14 mouse cellular contexts compared by ENCODE assay signal in genomic region chr2:32037279-32037858, GRCm38 (mm10). TPM values are rescaled to one million over a fixed set of nuclear protein-coding genes. Genes with fewer than 3 reads are reported as not detected.
DNase-seq lines count a peak whose midpoint lies in the region; ATAC-seq and TF ChIP-seq lines count a peak whose summit lies in the region.
"Had no signal": no experiment of that assay in that cellular context is flagged by ENCODE, and none has a peak within 500 bp of the region (broad histone marks: within the 10 kb centered on the region; RNA-seq: fewer than 3 reads in every experiment).

No protein-coding gene starts in this region.

- ATAC-seq in liver, embryonic 13.5 days (ENCODE audit: low read depth), result no peak
- ATAC-seq in liver, embryonic 12.5 days, result no peak
- no peak for ATAC-seq in granulocyte monocyte progenitor cell, adult 5-6 weeks (replicated peaks; ENCODE audit: poor library complexity, severe bottlenecking)
- no peak for ATAC-seq in forebrain, postnatal 0 days
- ATAC-seq: forebrain, embryonic 16.5 days had no signal

- peak overlapping the region; percentile 59 for H3K27ac ChIP-seq in heart, embryonic 10.5 days
- peak overlapping the region; percentile 21 for H3K27ac ChIP-seq in liver, embryonic 13.5 days
- no peak overlapping the region for H3K27ac ChIP-seq in liver, embryonic 12.5 days
- H3K27ac ChIP-seq in forebrain, postnatal 0 days (ENCODE audit: low read depth, low read length), result no peak overlapping the region
- H3K27ac ChIP-seq: embryonic facial prominence, embryonic 12.5 days; hindbrain, embryonic 10.5 days had no signal

- DNase-seq in heart, embryonic 10.5 days (ENCODE audit: low spot score), result no peak
- DNase-seq in heart, postnatal 25 days (ENCODE audit: low spot score), result no peak
- DNase-seq in liver, embryonic 13.5 days, result no peak
- DNase-seq in 416B (ENCODE audit: low read depth), result peak; percentile 17
- DNase-seq in induced T-regulatory cell, adult 2 months (ENCODE audit: low read depth), result peak; percentile 76
- DNase-seq in forebrain, postnatal 0 days, result no peak
- DNase-seq: adrenal gland, postnatal 36 days; cerebellum, adult 8-10 months; kidney, postnatal 14 days had no signal

- no peak overlapping the region for H3K4me3 ChIP-seq in heart, embryonic 10.5 days
- H3K4me3 ChIP-seq in liver, embryonic 13.5 days (replicated peaks), result no peak overlapping the region
- H3K4me3 ChIP-seq in liver, embryonic 12.5 days, result no peak overlapping the region
- no peak overlapping the region for H3K4me3 ChIP-seq in forebrain, postnatal 0 days (ENCODE audit: low read depth, low read length)
- H3K4me3 ChIP-seq: embryonic facial prominence, embryonic 12.5 days; hindbrain, embryonic 10.5 days had no signal

- WGBS in heart, embryonic 10.5 days, result 65% methylated on average over 6 of the region's 6 CpGs
- WGBS in liver, embryonic 13.5 days (ENCODE audit: insufficient replicate concordance), result 51% methylated on average over 6 of the region's 6 CpGs
- 51% methylated on average over 6 of the region's 6 CpGs for WGBS in liver, embryonic 12.5 days (ENCODE audit: insufficient replicate concordance)
- 89% methylated on average over 6 of the region's 6 CpGs for WGBS in forebrain, postnatal 0 days

- H3K36me3 ChIP-seq in heart, embryonic 10.5 days, result peaks cover 91% of the 10 kb centered on the region
- H3K36me3 ChIP-seq in liver, embryonic 13.5 days, result peaks cover 88% of the 10 kb centered on the region
- H3K36me3 ChIP-seq in liver, embryonic 12.5 days, result peaks cover 94% of the 10 kb centered on the region
- H3K36me3 ChIP-seq in forebrain, postnatal 0 days (ENCODE audit: insufficient read depth), result peaks cover 76% of the 10 kb centered on the region

- H3K4me1 ChIP-seq in heart, embryonic 10.5 days, result peaks cover 14% of the 10 kb centered on the region; the same call in 1 of the 2 replicates
- H3K4me1 ChIP-seq in liver, embryonic 13.5 days (replicated peaks), result peaks cover 6% of the 10 kb centered on the region; the same call in 1 of the 2 replicates
- H3K4me1 ChIP-seq in liver, embryonic 12.5 days, result no peaks in the 10 kb centered on the region
- no peaks in the 10 kb centered on the region for H3K4me1 ChIP-seq in forebrain, postnatal 0 days (ENCODE audit: insufficient read depth)
- H3K4me1 ChIP-seq: embryonic facial prominence, embryonic 12.5 days; hindbrain, embryonic 10.5 days had no signal

- TF ChIP-seq CTCF in forebrain, postnatal 0 days (IDR thresholded peaks at IDR 0.05; ENCODE audit: low read depth), result no peak

- no peaks in the 10 kb centered on the region for H3K9me3 ChIP-seq in heart, embryonic 10.5 days
- H3K9me3 ChIP-seq in liver, embryonic 13.5 days (replicated peaks), result no peaks in the 10 kb centered on the region
- H3K9me3 ChIP-seq in liver, embryonic 12.5 days (replicated peaks), result no peaks in the 10 kb centered on the region
- H3K9me3 ChIP-seq in forebrain, postnatal 0 days (ENCODE audit: low read length), result no peaks in the 10 kb centered on the region
- H3K9me3 ChIP-seq: embryonic facial prominence, embryonic 12.5 days; hindbrain, embryonic 10.5 days had no signal

- no peak overlapping the region for H3K4me2 ChIP-seq in liver, embryonic 13.5 days
- H3K4me2 ChIP-seq in liver, embryonic 12.5 days, result no peak overlapping the region
- no peak overlapping the region for H3K4me2 ChIP-seq in forebrain, postnatal 0 days (ENCODE audit: low read depth)
- H3K4me2 ChIP-seq: embryonic facial prominence, embryonic 12.5 days had no signal

- H3K27me3 ChIP-seq in heart, embryonic 10.5 days (ENCODE audit: insufficient read depth, poor library complexity, severe bottlenecking), result no peaks in the 10 kb centered on the region
- no peaks in the 10 kb centered on the region for H3K27me3 ChIP-seq in liver, embryonic 13.5 days
- no peaks in the 10 kb centered on the region for H3K27me3 ChIP-seq in liver, embryonic 12.5 days (replicated peaks)
- H3K27me3 ChIP-seq in forebrain, postnatal 0 days (ENCODE audit: insufficient read depth, low read length), result no peaks in the 10 kb centered on the region
- H3K27me3 ChIP-seq: embryonic facial prominence, embryonic 12.5 days had no signal

- H3K9ac ChIP-seq in liver, embryonic 13.5 days, result no peak overlapping the region
- no peak overlapping the region for H3K9ac ChIP-seq in liver, embryonic 12.5 days
- H3K9ac ChIP-seq in forebrain, postnatal 0 days, result no peak overlapping the region
- H3K9ac ChIP-seq: embryonic facial prominence, embryonic 12.5 days had no signal

- intact Hi-C loops in heart, postnatal 25 days (cut with DNase I), result no loop called here

RNA-seq across cellular contexts. Expression of gene Fam78a, which starts 47.3 kb away (rescaled TPM):
- 37.7 and 60.1 TPM in 2 replicates for polyA plus RNA-seq in heart, embryonic 10.5 days (2016; fragmentation: Nextera tagmentation; extraction: Ambion mirVana)
- total RNA-seq in heart, postnatal 25 days (2021), result 10 to 100 TPM; 20.0 TPM
- polyA plus RNA-seq in liver, embryonic 13.5 days (2015; fragmentation: Nextera tagmentation; extraction: Ambion mirVana), result 10.6 and 13.0 TPM in 2 replicates
- 22.4 and 22.6 TPM in 2 replicates for polyA plus RNA-seq in liver, embryonic 12.5 days (2016; fragmentation: Nextera tagmentation; extraction: Ambion mirVana)
- total RNA-seq in granulocyte monocyte progenitor cell, adult 5-6 weeks (2014; fragmentation: Nextera tagmentation), result 10.9 and 11.9 TPM in 2 replicates
- 6.5 and 8.6 TPM in 2 replicates for total RNA-seq in granulocyte monocyte progenitor cell, adult 5-6 weeks (2017)
- 0.38 and 0.62 TPM in 2 replicates for total RNA-seq in forebrain, postnatal 0 days (2014; rRNA removed)
- 0.38 and 0.39 TPM in 2 replicates for polyA plus RNA-seq in forebrain, postnatal 0 days (2015; fragmentation: Nextera tagmentation; extraction: Ambion mirVana)

RNA-seq across cellular contexts. Expression of gene Plpp7, which starts 58.0 kb away (rescaled TPM):
- 10.9 and 12.9 TPM in 2 replicates for polyA plus RNA-seq in heart, embryonic 10.5 days (2016; fragmentation: Nextera tagmentation; extraction: Ambion mirVana)
- total RNA-seq in heart, postnatal 25 days (2021), result 10 to 100 TPM; 31.8 to 33.7 TPM
- 2.0 and 2.2 TPM in 2 replicates for polyA plus RNA-seq in liver, embryonic 13.5 days (2015; fragmentation: Nextera tagmentation; extraction: Ambion mirVana)
- polyA plus RNA-seq in liver, embryonic 12.5 days (2016; fragmentation: Nextera tagmentation; extraction: Ambion mirVana), result 3.0 and 3.4 TPM in 2 replicates
- 2.6 TPM in 1 of 2 replicates, not detected in the other for total RNA-seq in granulocyte monocyte progenitor cell, adult 5-6 weeks (2014; fragmentation: Nextera tagmentation)
- 0.56 and 0.77 TPM in 2 replicates for total RNA-seq in granulocyte monocyte progenitor cell, adult 5-6 weeks (2017)
- total RNA-seq in forebrain, postnatal 0 days (2014; rRNA removed), result 21.5 and 28.6 TPM in 2 replicates
- 23.4 and 24.0 TPM in 2 replicates for polyA plus RNA-seq in forebrain, postnatal 0 days (2015; fragmentation: Nextera tagmentation; extraction: Ambion mirVana)

Comparison
In these comparisons a context has a peak if more than half of its experiments do, and no peak if none do; other contexts are left out.
1. H3K27ac ChIP-seq: peak in heart, embryonic 10.5 days (single experiment) and liver, embryonic 13.5 days (single experiment); none in liver, embryonic 12.5 days (single experiment) and forebrain, postnatal 0 days (single experiment).
2. DNase-seq: peak in 416B (single experiment) and induced T-regulatory cell, adult 2 months (single experiment); none in heart, embryonic 10.5 days (single experiment), heart, postnatal 25 days (single experiment), liver, embryonic 13.5 days (single experiment) and forebrain, postnatal 0 days (single experiment).